Mouse (Mus musculus) cerebellum, adult 18-20 months (tissue): Measurements from ENCODE around the gene Carmil3.
A peak's percentile ranks its signal among the peaks of the same experiment; 100 is the strongest.

Source experiments
- DNase-seq, 2 experiments: peaks; one replicate each; pipeline ENCODE4 v3.0.0; 2021

Carmil3 gene

GRCm38 (mm10) chr14:55544334-55544733, 53.9 kb downstream of the Carmil3 start:
- DNase-seq = peak; percentile 30 to 51

GRCm38 (mm10) chr14:55550191-55550590, 59.7 kb downstream of the Carmil3 start:
- DNase-seq = peak; percentile 23 to 27

DNA sequence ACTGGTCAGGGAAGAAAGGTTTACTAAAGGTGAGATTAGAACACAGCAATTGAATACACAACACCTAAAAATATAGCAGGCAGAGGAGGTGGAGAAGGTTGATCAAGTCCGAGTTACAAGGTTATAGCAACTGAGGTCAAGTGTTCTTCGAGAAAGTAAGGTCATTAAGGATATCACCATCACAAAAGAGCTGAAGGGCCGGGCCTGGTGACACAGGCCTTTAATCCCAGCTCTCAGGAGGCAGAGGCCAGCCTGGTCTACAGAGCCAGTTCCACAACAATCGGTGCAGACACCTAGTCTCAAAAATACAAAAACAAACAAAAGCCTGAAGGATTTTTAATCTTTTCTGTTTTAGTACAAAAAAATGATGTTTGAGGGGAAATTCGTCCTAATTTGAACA, 60.9 kb downstream of the Carmil3 start:
- no peak for DNase-seq

DNA sequence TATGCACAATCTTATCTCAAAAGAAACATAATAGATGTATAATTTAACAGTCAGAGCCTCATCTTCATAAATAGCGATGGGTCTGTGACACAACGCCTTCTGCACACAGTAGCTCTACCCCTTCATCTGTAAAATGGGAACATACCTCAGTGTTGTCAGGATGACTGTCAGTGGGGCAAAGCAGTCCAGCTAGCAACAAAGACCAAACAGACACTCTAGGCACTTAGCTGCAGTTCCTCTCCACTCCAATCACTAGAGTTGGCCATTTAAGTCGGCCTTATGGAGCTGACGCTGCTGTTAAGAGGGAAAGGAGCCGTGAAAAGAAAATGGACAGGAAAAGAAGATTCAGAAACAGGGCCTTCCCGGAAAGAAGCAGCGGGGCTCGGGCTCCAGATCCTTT, 61.3 kb downstream of the Carmil3 start:
- no peak for DNase-seq

DNA sequence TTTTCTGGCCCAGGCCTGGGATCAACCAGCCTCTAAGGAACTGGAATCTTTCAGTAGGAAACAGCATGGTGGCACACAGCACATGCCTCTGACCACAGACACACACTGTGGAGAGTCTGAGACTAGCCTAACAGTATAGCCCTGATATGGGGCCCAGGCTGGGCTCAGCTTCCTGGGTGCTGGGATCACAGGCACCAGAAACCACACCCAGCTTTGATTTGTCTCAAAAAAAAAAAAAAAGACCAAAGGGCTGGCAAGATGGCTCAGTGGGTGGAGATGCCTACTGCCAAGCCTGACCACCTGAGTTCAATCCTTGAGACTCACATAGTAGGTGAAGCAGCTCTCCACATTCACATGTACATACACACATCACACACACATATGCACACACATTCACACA, 64.2 kb downstream of the Carmil3 start:
- DNase-seq = no peak

GRCm38 (mm10) chr14:55555788-55556187, 65.3 kb downstream of the Carmil3 start:
- DNase-seq = no peak

DNA sequence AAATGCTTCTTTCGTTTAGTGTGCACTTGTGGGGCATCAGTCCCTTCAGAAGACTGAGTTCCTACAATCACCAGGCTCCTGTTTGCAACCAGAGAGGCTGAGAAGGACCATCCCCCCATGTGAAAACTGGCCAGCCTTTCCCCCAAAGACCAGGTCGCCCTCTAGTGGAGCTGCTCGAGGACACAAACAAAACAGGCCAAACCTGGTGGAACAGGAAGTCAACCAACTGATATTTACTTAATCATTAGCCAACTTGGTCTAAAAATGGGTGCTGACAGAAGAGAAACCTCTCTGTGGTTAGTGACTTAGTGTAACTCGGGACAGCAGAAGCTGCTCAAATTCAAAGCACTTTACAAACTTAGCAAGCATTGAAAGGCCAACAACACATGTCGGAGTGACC, 66.6 kb downstream of the Carmil3 start:
- DNase-seq = peak; percentile 78 to 82

- DNase-seq = no peak
Measured at GRCm38 (mm10) chr14:55557587-55557986, 67.1 kb downstream of the Carmil3 start.
